Mouse (Mus musculus) liver, embryonic 14.5 days (tissue): ENCODE measurements at regions not wholly inside any gene's neighbourhood (a gene's known extent, or its start where the extent isn't known, plus 50 kb on each side); places are given as distances from the start of the nearest gene placed in this dataset.

Experiments
- CTCF ChIP-seq: IDR thresholded peaks from 2 replicates; pipeline ENCODE4 v1.5.1; 2016; ENCODE audit warnings: antibody characterized with exemption, low read depth, control low read depth
- EP300 ChIP-seq: IDR thresholded peaks from 2 replicates; pipeline ENCODE4 v1.6.1; 2016; ENCODE audit warnings: antibody characterized with exemption, low read depth

DNA sequence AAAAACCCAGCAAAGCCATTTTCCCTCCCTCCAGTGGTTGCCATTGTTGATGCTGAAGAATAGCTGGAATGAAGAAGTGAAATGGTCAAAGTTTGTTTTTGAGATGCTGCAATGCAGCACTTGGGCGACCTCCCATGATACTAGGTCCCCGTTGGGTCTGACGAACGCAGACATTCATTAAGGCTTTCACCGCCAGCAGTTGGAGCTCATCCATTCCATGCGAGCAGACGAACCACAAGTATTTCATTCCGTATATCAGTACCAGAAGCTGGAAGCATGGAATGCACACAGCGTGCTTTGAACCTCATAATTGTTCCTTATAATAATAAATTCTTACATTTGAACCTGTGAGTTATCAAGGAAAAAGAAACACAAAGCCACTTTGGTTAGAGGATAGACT, 86.9 kb upstream of the Kcnj16 start:
- TF ChIP-seq CTCF, result no peak
- TF ChIP-seq EP300, result no peak
